Mouse (Mus musculus): ENCODE measurements around the gene Faap100.

- no peak for TF ChIP-seq CTCF (IDR thresholded peaks at IDR 0.05; ENCODE audit: low read depth, low read length)
- no peak for TF ChIP-seq POLR2A (IDR thresholded peaks at IDR 0.05; ENCODE audit: insufficient read depth, low read length)
- TF ChIP-seq EP300 (IDR thresholded peaks at IDR 0.05; ENCODE audit: insufficient read depth, low read depth, low read length), result no peak
Measured at GRCm38 (mm10) chr11:120399319-120399718, 20.8 kb upstream of the Faap100 start.

All from ES-Bruce4 (cell line).